Mouse (Mus musculus) megakaryocyte, embryonic 14.5 days (primary cell): Measurements from ENCODE around the gene Lyrm7. TPM values are rescaled to one million over a fixed set of nuclear protein-coding genes. Genes with fewer than 3 reads are reported as not detected.
A peak's percentile ranks its signal among the peaks of the same experiment; 100 is the strongest.

ENCODE experiments used
- H3K27me3 ChIP-seq: replicated peaks from 2 replicates; pipeline ENCODE3; 2012; ENCODE audit warnings: inconsistent platforms
- H3K36me3 ChIP-seq: replicated peaks from 2 replicates; pipeline ENCODE3; 2012; ENCODE audit warnings: low read length, inconsistent platforms, mixed read lengths
- H3K4me1 ChIP-seq: 2 replicates; pipeline ENCODE4 v1.6.1; 2012; ENCODE audit warnings: inconsistent platforms
- H3K4me3 ChIP-seq: replicated peaks from 2 replicates; pipeline ENCODE3; 2012; ENCODE audit warnings: moderate library complexity, mild to moderate bottlenecking, inconsistent platforms
- H3K9me3 ChIP-seq: 2 replicates; pipeline ENCODE4 v1.6.1; 2012; ENCODE audit warnings: inconsistent platforms
- FLI1 ChIP-seq: IDR thresholded peaks from 2 replicates; pipeline ENCODE4 v1.6.1; 2012; ENCODE audit warnings: low read length, inconsistent platforms, mixed read lengths
- GATA1 ChIP-seq: IDR thresholded peaks from 3 replicates; pipeline ENCODE4 v1.6.1; 2012; ENCODE audit warnings: mixed read lengths, low read length, inconsistent platforms, borderline replicate concordance
- polyA plus RNA-seq: library from polyadenylated mRNA; stranded (reverse); fragments of >175 nt; gene quantifications from 2 replicates; pipeline ENCODE4 v1.2.3, GENCODE M21; 2012; ENCODE audit warnings: low replicate concordance; ENCODE audit not compliant: insufficient read depth

Lyrm7 gene
- polyA plus RNA-seq, 1 experiment = 0.13 TPM

- TF ChIP-seq GATA1 (no peak), FLI1 (no peak)
- Histone ChIP-seq H3K4me3 (no peak overlapping the region), H3K36me3 (no peaks in the 10 kb centered on the region), H3K27me3 (peaks cover 36% of the 10 kb centered on the region), H3K9me3 (peaks cover 8% of the 10 kb centered on the region), H3K4me1 (peaks cover 38% of the 10 kb centered on the region)
These were observed 23.6 kb upstream of the Lyrm7 start for GRCm38 (mm10) chr11:54884197-54884828.

DNA sequence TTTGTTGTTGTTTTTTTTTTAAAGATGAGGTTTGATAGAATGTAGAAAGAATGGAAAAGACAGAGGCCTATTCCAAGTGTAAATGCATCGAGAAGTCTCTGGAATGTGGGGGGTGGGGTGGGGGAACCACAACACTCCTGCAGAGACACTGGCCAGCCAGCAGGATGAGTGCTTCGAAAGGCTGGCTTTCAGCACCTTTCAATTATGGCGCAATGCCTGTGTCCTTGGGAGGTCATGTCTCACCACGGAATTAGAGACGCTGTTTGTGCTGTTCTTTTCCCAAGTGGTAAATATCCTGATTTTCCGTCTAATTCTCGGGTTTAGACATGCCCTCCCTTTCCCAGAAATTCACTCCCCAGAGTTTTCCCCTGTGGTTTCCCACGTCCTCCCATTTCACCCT is 22.0 kb upstream of the Lyrm7 start:
- H3K9me3 ChIP-seq = no peaks in the 10 kb centered on the region
- H3K36me3 ChIP-seq = no peaks in the 10 kb centered on the region
- H3K27me3 ChIP-seq = peaks cover 27% of the 10 kb centered on the region
- TF ChIP-seq GATA1 (no peak), FLI1 (no peak)
- H3K4me1 ChIP-seq = peaks cover 35% of the 10 kb centered on the region
- no peak overlapping the region for H3K4me3 ChIP-seq

GRCm38 (mm10) chr11:54881051-54881474 is 20.3 kb upstream of the Lyrm7 start:
- Histone ChIP-seq H3K27me3 (peaks cover 19% of the 10 kb centered on the region), H3K9me3 (no peaks in the 10 kb centered on the region), H3K4me1 (peaks cover 35% of the 10 kb centered on the region), H3K36me3 (no peaks in the 10 kb centered on the region), H3K4me3 (no peak overlapping the region)
- no peak for TF ChIP-seq GATA1
- no peak for TF ChIP-seq FLI1

DNA sequence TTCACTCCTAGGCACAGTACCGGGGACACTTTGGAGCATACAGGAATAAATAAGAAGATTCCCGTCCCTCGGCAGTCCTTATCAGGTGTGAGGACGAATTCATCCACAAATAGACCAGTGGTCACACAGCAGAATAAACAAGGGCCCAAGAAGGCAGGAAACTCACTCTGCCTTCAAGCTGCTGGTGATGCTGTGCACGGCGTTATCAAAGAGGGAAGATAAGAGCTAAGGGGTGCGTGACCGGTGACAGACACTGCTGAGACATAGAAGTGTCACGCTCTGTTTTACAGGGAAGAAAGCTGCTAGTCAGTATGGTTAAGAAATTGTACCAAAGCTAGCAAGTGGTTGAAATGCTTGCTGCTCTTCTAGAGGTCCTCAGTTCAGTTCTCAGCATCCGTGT is 19.2 kb upstream of the Lyrm7 start:
- H3K36me3 ChIP-seq = peaks cover 2% of the 10 kb centered on the region
- peaks cover 11% of the 10 kb centered on the region for H3K27me3 ChIP-seq
- TF ChIP-seq GATA1 (no peak), FLI1 (no peak)
- H3K9me3 ChIP-seq = no peaks in the 10 kb centered on the region
- peaks cover 30% of the 10 kb centered on the region for H3K4me1 ChIP-seq
- H3K4me3 ChIP-seq = no peak overlapping the region

GRCm38 (mm10) chr11:54879434-54879833 is 18.7 kb upstream of the Lyrm7 start:
- H3K36me3 ChIP-seq = peaks cover 3% of the 10 kb centered on the region
- TF ChIP-seq GATA1 = no peak
- H3K4me1 ChIP-seq = peaks cover 25% of the 10 kb centered on the region

DNA sequence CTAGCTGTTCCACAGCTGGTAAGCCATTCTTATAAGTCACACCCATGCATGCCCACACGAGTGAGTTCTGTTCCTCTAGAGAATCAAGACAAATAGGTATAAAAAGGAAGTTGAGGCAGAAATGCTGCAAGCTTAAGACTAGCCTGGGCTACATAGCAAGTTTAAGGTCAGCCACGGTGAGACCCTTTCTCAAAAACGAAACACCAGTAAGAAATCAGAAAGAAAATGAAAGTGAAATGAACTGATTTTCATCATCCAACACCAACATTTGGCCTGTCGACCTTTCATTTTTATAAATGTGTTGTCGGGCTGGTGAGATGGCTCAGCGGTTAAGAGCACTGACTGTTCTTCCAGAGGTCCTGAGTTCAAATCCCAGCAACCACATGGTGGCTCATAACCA is 18.2 kb upstream of the Lyrm7 start:
- no peaks in the 10 kb centered on the region for H3K9me3 ChIP-seq
- TF ChIP-seq GATA1 (no peak), FLI1 (no peak)
- peaks cover 20% of the 10 kb centered on the region for H3K4me1 ChIP-seq
- H3K36me3 ChIP-seq = peaks cover 8% of the 10 kb centered on the region
- H3K4me3 ChIP-seq = no peak overlapping the region
- peaks cover 10% of the 10 kb centered on the region for H3K27me3 ChIP-seq

More at GRCm38 (mm10) chr11:54879434-54879833, 18.7 kb upstream of the Lyrm7 start:
- no peak overlapping the region for H3K4me3 ChIP-seq
- H3K27me3 ChIP-seq = peaks cover 10% of the 10 kb centered on the region
- no peaks in the 10 kb centered on the region for H3K9me3 ChIP-seq

DNA sequence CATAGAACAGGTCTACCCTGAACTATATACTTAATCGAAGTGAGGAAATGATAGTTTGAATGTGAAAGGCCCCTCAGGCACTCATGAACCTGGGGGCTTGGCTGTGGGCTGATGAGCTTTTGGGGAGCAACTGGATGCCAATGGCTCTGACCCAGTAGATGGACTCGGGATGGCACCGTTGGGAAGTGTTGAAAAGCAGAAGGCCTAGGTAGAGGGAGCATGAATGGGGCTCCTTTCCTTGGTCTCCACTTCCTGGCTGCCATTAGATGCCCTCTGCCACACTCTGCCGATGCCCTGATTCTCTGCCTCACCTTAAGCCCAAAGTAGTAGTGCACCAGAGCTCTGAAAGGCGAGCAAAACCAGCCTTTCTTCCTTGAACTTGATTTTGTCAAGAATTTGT is 15.3 kb upstream of the Lyrm7 start:
- Histone ChIP-seq H3K9me3 (no peaks in the 10 kb centered on the region), H3K27me3 (peaks cover 7% of the 10 kb centered on the region), H3K4me3 (no peak overlapping the region), H3K36me3 (peaks cover 37% of the 10 kb centered on the region), H3K4me1 (peaks cover 17% of the 10 kb centered on the region)
- TF ChIP-seq GATA1 (no peak), FLI1 (no peak)

DNA sequence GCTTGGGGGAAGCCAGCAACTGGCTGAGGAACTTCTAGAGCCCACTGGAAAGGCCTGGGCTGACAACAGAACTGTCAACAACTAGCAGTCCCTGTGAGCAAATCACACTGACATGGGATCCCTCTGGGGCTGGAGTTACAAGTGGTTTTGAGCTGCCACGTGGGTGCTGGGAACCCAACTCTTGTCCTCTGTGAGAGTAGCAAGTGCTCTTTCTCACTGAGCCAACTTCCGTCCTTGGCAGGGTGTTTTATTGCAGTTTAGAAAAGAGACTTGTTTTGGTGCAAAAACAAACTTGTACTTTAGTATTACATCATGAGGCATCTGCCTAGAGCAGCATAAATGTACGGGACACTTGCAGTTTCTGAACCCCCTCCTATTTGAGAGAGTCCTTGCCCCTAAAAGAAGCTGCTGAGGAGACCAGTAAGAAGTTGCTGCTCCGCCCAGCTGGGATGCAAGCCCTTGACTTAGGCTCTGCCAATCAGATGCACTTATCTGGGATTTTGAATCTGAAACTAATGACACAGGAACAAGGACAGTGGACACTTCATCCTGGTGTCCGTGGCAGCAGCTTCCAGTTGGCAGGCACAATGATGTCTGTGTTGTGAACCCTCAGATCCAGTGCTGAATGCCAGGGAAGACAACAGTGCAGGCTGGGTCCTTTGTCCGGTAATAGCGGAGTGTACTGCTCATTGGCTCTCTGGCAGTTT is 11.3 kb upstream of the Lyrm7 start:
- Histone ChIP-seq H3K4me1 (peaks cover 40% of the 10 kb centered on the region), H3K36me3 (peaks cover 52% of the 10 kb centered on the region), H3K27me3 (no peaks in the 10 kb centered on the region), H3K4me3 (no peak overlapping the region), H3K9me3 (no peaks in the 10 kb centered on the region)
- no peak for TF ChIP-seq FLI1
- TF ChIP-seq GATA1 = no peak

DNA sequence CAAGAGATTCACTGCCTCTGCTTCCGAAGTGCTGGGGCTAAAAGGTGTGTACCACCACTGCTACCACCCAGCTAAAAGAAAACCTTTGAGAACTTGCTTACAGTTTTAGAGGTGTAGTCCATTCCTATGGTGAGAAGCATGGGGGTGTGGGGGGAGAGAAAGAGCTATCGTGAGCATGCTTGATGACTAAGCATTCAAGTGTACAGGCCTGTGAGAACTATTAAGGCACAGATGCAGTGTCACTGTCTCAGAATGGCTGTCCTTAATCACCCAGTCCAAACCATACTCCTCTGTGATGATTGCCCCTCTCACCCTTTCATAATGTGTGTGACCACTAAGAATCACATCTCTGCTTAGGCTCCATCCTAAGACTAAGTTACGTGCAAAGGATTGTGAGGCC is 8.6 kb upstream of the Lyrm7 start:
- no peaks in the 10 kb centered on the region for H3K27me3 ChIP-seq
- no peaks in the 10 kb centered on the region for H3K9me3 ChIP-seq
- H3K4me1 ChIP-seq = peaks cover 55% of the 10 kb centered on the region
- H3K36me3 ChIP-seq = peaks cover 48% of the 10 kb centered on the region
- H3K4me3 ChIP-seq = peak overlapping the region; percentile 58
- TF ChIP-seq GATA1 = no peak
- TF ChIP-seq FLI1 = no peak

DNA sequence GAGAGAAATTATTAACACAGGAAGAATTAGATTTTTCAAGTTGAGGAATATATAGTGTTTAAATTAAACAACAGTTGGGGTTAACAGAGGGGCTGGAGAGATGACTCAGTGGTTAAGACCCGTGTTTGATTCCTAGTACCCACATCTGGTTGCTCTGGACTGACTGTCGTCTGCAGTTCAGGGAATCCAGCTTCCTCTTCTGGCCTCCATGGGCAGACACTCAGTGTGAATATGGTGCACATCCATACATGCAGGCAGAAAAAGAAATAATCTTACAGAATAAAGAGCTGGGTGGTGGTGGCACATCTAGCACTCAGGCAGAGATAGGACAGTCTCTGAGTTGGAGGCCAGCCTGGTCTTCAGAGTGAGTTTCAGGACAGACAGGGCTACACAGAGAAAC is 7.7 kb upstream of the Lyrm7 start:
- Histone ChIP-seq H3K36me3 (peaks cover 39% of the 10 kb centered on the region), H3K4me3 (peak overlapping the region; percentile 66), H3K9me3 (no peaks in the 10 kb centered on the region), H3K27me3 (no peaks in the 10 kb centered on the region), H3K4me1 (peaks cover 55% of the 10 kb centered on the region)
- TF ChIP-seq FLI1 = no peak
- no peak for TF ChIP-seq GATA1
